Mouse (Mus musculus) embryo, embryonic 10.5 days (tissue): ENCODE data around the gene Fbxo42.

Experiments
- DNase-seq: peaks from one replicate; pipeline ENCODE4 v3.0.0-alpha.2; 2015; ENCODE audit warnings: low spot score

Fbxo42 gene

DNA sequence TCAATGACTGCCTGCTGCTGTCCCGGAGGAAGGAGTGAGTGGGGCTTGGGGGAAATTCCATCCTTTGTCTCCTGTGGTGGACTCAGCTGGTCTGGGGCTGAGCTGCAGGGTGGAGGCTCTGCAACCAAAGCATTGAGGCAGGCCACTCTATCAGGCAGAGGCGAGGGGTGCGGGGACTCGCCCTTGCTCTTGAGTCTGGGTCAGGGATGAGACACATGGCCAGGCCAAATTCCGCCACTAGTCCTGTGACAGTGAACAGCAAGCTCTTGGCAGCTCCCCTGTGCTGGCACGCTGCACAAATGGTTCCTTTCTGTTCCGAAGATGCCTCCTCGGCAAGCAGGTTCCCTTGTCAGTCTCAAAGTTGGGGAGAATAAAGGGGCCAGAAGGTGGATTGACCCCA is 103.4 kb downstream of the Fbxo42 start:
- no peak for DNase-seq

DNA sequence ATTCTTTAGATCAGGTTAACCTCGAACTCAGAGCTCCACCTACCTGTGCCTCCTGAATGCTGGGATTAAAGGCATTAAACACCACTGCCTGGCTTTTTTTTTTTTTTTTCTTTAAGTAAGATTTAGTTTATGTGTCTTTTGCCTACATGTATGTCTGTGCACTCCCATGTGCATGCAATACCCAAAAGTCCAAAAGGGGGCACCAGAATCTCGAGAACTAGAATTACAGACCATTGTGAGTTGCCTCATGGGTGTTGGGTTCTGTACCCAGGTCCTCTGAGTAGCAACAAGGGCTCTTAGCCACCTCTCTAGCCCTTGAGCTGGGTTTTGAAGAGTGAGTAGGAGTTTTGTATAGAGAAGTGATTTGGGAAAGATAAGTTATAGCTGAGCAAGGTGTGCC is 104.9 kb downstream of the Fbxo42 start:
- DNase-seq = no peak
